Mouse (Mus musculus) CH12.LX (cell line): ENCODE measurements at regions not wholly inside any gene's neighbourhood (a gene's known extent, or its start where the extent isn't known, plus 50 kb on each side); places are given as distances from the start of the nearest gene placed in this dataset.

Source experiments
- DNase-seq: peaks from one replicate; pipeline ENCODE4 v3.0.0-alpha.2; 2013; ENCODE audit errors: extremely low read depth
- H3K27ac ChIP-seq: 2 replicates; pipeline ENCODE4 v1.5.1; 2012; ENCODE audit warnings: low read depth, mild to moderate bottlenecking, control low read depth, moderate library complexity; ENCODE audit not compliant: insufficient read depth
- H3K27me3 ChIP-seq: replicated peaks from 2 replicates; pipeline ENCODE3; 2012; ENCODE audit warnings: inconsistent platforms
- H3K36me3 ChIP-seq, 2 experiments: replicated peaks in 1 of 2; 2 replicates each; pipeline versions ENCODE3 to v1.6.1; 2012; ENCODE audit warnings: inconsistent platforms in 1 of 2, low read length in 1 of 2, mild to moderate bottlenecking in 1 of 2, mixed read lengths in 1 of 2, moderate library complexity in 1 of 2; ENCODE audit not compliant: control insufficient read depth in 1 of 2, insufficient read depth in 1 of 2
- H3K4me1 ChIP-seq, 2 experiments: 2 replicates each; pipeline ENCODE4 v1.6.1; 2012; ENCODE audit warnings: inconsistent platforms in 1 of 2, moderate library complexity in 1 of 2; ENCODE audit not compliant: insufficient read depth in 2 of 2, control insufficient read depth in 1 of 2
- H3K4me2 ChIP-seq: 2 replicates; pipeline ENCODE4 v1.6.1; 2012; ENCODE audit warnings: low read depth, mild to moderate bottlenecking, control low read depth; ENCODE audit not compliant: poor library complexity, insufficient read depth, severe bottlenecking
- H3K4me3 ChIP-seq, 3 experiments: fragments of 150-350 bp in 1 of 3; sonication (generic) in 1 of 3; replicated peaks in 1 of 3; 2 replicates each; pipeline versions ENCODE3 to v1.5.1; 2011 to 2012; ENCODE audit warnings: low read depth in 2 of 3, low read length in 2 of 3, mild to moderate bottlenecking in 2 of 3, moderate library complexity in 2 of 3, control low read depth in 1 of 3, improper control_type of control experiment in 1 of 3, inconsistent platforms in 1 of 3, mixed read lengths in 1 of 3; ENCODE audit not compliant: poor library complexity in 1 of 3
- H3K79me2 ChIP-seq: replicated peaks from 2 replicates; pipeline ENCODE4 v1.6.1; 2012; ENCODE audit warnings: mild to moderate bottlenecking, moderate library complexity; ENCODE audit not compliant: control insufficient read depth, poor library complexity, insufficient read depth, severe bottlenecking; ENCODE audit errors: extremely low read depth
- H3K9ac ChIP-seq: 2 replicates; pipeline ENCODE4 v1.6.1; 2012; ENCODE audit warnings: low read depth, mild to moderate bottlenecking, control low read depth, moderate library complexity; ENCODE audit not compliant: insufficient read depth
- H3K9me3 ChIP-seq: replicated peaks from 2 replicates; pipeline ENCODE3; 2012; ENCODE audit warnings: low read length, inconsistent platforms, mixed read lengths
- BHLHE40 ChIP-seq: IDR thresholded peaks from 2 replicates; pipeline ENCODE4 v1.6.1; 2011; ENCODE audit warnings: mild to moderate bottlenecking, low read depth, low read length, improper control_type of control experiment
- CHD2 ChIP-seq: IDR thresholded peaks from 2 replicates; pipeline ENCODE4 v1.6.1; 2011; ENCODE audit warnings: low read length, improper control_type of control experiment
- CTCF ChIP-seq, 2 experiments: IDR thresholded peaks in 1 of 2; conservative IDR thresholded peaks in 1 of 2; 2 replicates each; pipeline ENCODE4 v1.5.1; 2011 to 2012; ENCODE audit warnings: low read depth in 2 of 2, low read length in 2 of 2, improper control_type of control experiment in 1 of 2, inconsistent platforms in 1 of 2, mild to moderate bottlenecking in 1 of 2, moderate library complexity in 1 of 2
- E2F4 ChIP-seq: IDR thresholded peaks from 2 replicates; pipeline ENCODE4 v1.6.1; 2011; ENCODE audit warnings: low read depth, low read length, improper control_type of control experiment; ENCODE audit not compliant: insufficient replicate concordance
- ELF1 ChIP-seq: IDR thresholded peaks from 2 replicates; pipeline ENCODE4 v1.6.1; 2014; ENCODE audit warnings: low read depth, mild to moderate bottlenecking, inconsistent platforms, low read length, improper control_type of control experiment
- EP300 ChIP-seq: IDR thresholded peaks from 2 replicates; pipeline ENCODE4 v1.6.1; 2011; ENCODE audit warnings: low read length, improper control_type of control experiment
- ETS1 ChIP-seq: conservative IDR thresholded peaks from 2 replicates; pipeline ENCODE4 v1.6.1; 2012; ENCODE audit warnings: low read depth, mild to moderate bottlenecking, inconsistent platforms, low read length, improper control_type of control experiment, moderate library complexity
- JUN ChIP-seq: IDR thresholded peaks from 2 replicates; pipeline ENCODE4 v1.6.1; 2011; ENCODE audit warnings: low read depth, mild to moderate bottlenecking, low read length, improper control_type of control experiment, moderate library complexity; ENCODE audit not compliant: insufficient read depth
- KAT2A ChIP-seq: IDR thresholded peaks from 2 replicates; pipeline ENCODE4 v1.6.1; 2012; ENCODE audit warnings: low read length, improper control_type of control experiment, inconsistent platforms; ENCODE audit not compliant: insufficient replicate concordance
- MAX ChIP-seq: IDR thresholded peaks from 2 replicates; pipeline ENCODE4 v1.6.1; 2011; ENCODE audit warnings: low read length, improper control_type of control experiment
- MAZ ChIP-seq: IDR thresholded peaks from 2 replicates; pipeline ENCODE4 v1.6.1; 2012; ENCODE audit warnings: low read depth, mild to moderate bottlenecking, inconsistent platforms, low read length, improper control_type of control experiment, moderate library complexity
- MXI1 ChIP-seq: IDR thresholded peaks from 2 replicates; pipeline ENCODE4 v1.6.1; 2011; ENCODE audit warnings: mild to moderate bottlenecking, low read depth, low read length, improper control_type of control experiment
- MYC ChIP-seq: IDR thresholded peaks from 2 replicates; pipeline ENCODE4 v1.6.1; 2011; ENCODE audit warnings: low read depth, mild to moderate bottlenecking, improper control_type of control experiment, low read length
- POLR2A ChIP-seq: IDR thresholded peaks from 2 replicates; pipeline ENCODE4 v1.6.1; 2011; ENCODE audit warnings: low read depth, mild to moderate bottlenecking, improper control_type of control experiment, low read length
- RCOR1 ChIP-seq: conservative IDR thresholded peaks from 2 replicates; pipeline ENCODE4 v1.6.1; 2012; ENCODE audit warnings: low read depth, mild to moderate bottlenecking, inconsistent platforms, low read length, improper control_type of control experiment
- SMC3 ChIP-seq: IDR thresholded peaks from 2 replicates; pipeline ENCODE4 v1.6.1; 2011; ENCODE audit warnings: low read depth, low read length, improper control_type of control experiment
- TBP ChIP-seq: conservative IDR thresholded peaks from 2 replicates; pipeline ENCODE4 v1.6.1; 2011; ENCODE audit warnings: low read depth, low read length, improper control_type of control experiment
- UBTF ChIP-seq: IDR thresholded peaks from 2 replicates; pipeline ENCODE4 v1.6.1; 2012; ENCODE audit warnings: low read depth, mild to moderate bottlenecking, inconsistent platforms, low read length, improper control_type of control experiment, moderate library complexity
- USF2 ChIP-seq: conservative IDR thresholded peaks from 2 replicates; pipeline ENCODE4 v1.6.1; 2011; ENCODE audit warnings: low read depth, low read length, improper control_type of control experiment
- ZC3H11A ChIP-seq: IDR thresholded peaks from 2 replicates; pipeline ENCODE4 v1.6.1; 2012; ENCODE audit warnings: low read depth, mild to moderate bottlenecking, inconsistent platforms, low read length, improper control_type of control experiment
- ZNF384 ChIP-seq: IDR thresholded peaks from 2 replicates; pipeline ENCODE4 v1.6.1; 2012; ENCODE audit warnings: low read depth, low read length, improper control_type of control experiment, inconsistent platforms
- dilution Hi-C: fragments of 300-500 bp; cut with MboI; formaldehyde crosslinking; loops from 2 replicates; pipeline ENCODE4 v1.14.3; 2020; ENCODE audit warnings: low sequenced_read_pairs; ENCODE audit not compliant: extremely low pct_unique_long_range_greater_than_20kb, extremely low pct_ligation_motif_present
- in situ Hi-C: fragments of 300-500 bp; cut with MboI; formaldehyde crosslinking; loops from 3 replicates; pipeline ENCODE4 v1.14.3; 2019; ENCODE audit warnings: low sequenced_read_pairs, low pct_ligation_motif_present, low pct_unique_long_range_greater_than_20kb, mixed read lengths

DNA sequence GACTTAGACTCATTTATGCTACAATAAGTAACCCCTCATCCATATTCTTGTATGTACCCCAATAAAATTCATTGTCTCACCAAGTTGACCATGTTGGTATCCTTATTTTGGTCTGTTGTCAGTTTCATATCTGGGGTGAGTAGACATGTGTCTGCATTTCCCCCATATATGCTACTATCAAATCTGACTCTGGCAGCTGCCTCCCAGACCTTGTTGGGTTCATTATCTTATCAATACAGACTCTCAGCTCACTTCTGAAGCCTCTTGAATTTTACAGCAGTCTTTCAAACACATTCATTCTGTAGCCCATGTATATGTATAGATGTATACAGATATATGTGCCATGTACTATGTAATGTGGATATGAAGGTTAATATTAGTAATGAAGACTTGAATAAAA, 67.4 kb upstream of the Adgra3 start:
- dilution Hi-C loops, result no loop called here
- H3K36me3 ChIP-seq, result no peaks in the 10 kb centered on the region
- no peak overlapping the region for H3K4me3 ChIP-seq
- no peak overlapping the region for H3K27ac ChIP-seq
- H3K9ac ChIP-seq, result no peak overlapping the region
- no peaks in the 10 kb centered on the region for H3K27me3 ChIP-seq
- no peak overlapping the region for H3K4me2 ChIP-seq
- in situ Hi-C loops, result no loop called here
- no peaks in the 10 kb centered on the region for H3K79me2 ChIP-seq
- no peaks in the 10 kb centered on the region for H3K4me1 ChIP-seq
- DNase-seq, result no peak
- TF ChIP-seq JUN, result no peak
- TF ChIP-seq USF2, result no peak
- no peak for TF ChIP-seq EP300
- no peak for TF ChIP-seq MXI1
- no peak for TF ChIP-seq TBP
- no peak for TF ChIP-seq UBTF
- TF ChIP-seq BHLHE40, result no peak
- TF ChIP-seq RCOR1, result no peak
- no peak for TF ChIP-seq CTCF (conservative IDR thresholded peaks at IDR 0.05 in 1 of 2, IDR thresholded peaks at IDR 0.05 in 1 of 2; ENCODE audit: low read depth in 2 of 2, low read length in 2 of 2)
- no peak for TF ChIP-seq ZNF384
- TF ChIP-seq CHD2, result no peak
- peaks cover 40% of the 10 kb centered on the region for H3K9me3 ChIP-seq

GRCm38 (mm10) chr5:50125676-50126075, 66.9 kb upstream of the Adgra3 start:
- no peaks in the 10 kb centered on the region for H3K36me3 ChIP-seq
- H3K9ac ChIP-seq, result no peak overlapping the region
- H3K27ac ChIP-seq, result no peak overlapping the region
- H3K4me2 ChIP-seq, result no peak overlapping the region
- no peaks in the 10 kb centered on the region for H3K4me1 ChIP-seq
- TF ChIP-seq SMC3 (no peak), EP300 (no peak), KAT2A (no peak), ZC3H11A (no peak), ELF1 (no peak), USF2 (no peak), E2F4 (no peak), ETS1 (no peak), TBP (no peak), JUN (no peak), MAX (no peak), MAZ (no peak), MXI1 (no peak), POLR2A (no peak), MYC (no peak)
- H3K27me3 ChIP-seq, result no peaks in the 10 kb centered on the region
- peaks cover 40% of the 10 kb centered on the region for H3K9me3 ChIP-seq
- dilution Hi-C loops (no loop called here), in situ Hi-C loops (no loop called here)
- H3K79me2 ChIP-seq, result no peaks in the 10 kb centered on the region
- H3K4me3 ChIP-seq, result no peak overlapping the region
- DNase-seq, result no peak
